Mouse (Mus musculus) intestine, postnatal 0 days (tissue): ENCODE measurements around the gene Med20. TPM values are rescaled to one million over a fixed set of nuclear protein-coding genes. Genes with fewer than 3 reads are reported as not detected.

Experiments
- ATAC-seq: fragments of 200-750 bp; cut with Nextera tagmentation; 2 replicates; pipeline ENCODE4 v1.8.0; 2017; ENCODE audit warnings: mild to moderate bottlenecking, moderate TSS enrichment, moderate library complexity
- H3K27ac ChIP-seq: fragments of 300-500 bp; sonication (generic); 2 replicates; pipeline ENCODE4 v1.5.1; 2014; ENCODE audit warnings: mild to moderate bottlenecking, low read depth, low read length, moderate library complexity
- H3K27me3 ChIP-seq: fragments of 300-500 bp; sonication (generic); replicated peaks from 2 replicates; pipeline ENCODE4 v1.6.1; 2014; ENCODE audit warnings: low read length, mixed read lengths; ENCODE audit not compliant: control insufficient read depth, insufficient read depth
- H3K36me3 ChIP-seq: fragments of 300-500 bp; sonication (generic); 2 replicates; pipeline ENCODE4 v1.6.1; 2014; ENCODE audit warnings: mild to moderate bottlenecking, moderate library complexity; ENCODE audit not compliant: control insufficient read depth, insufficient read depth
- H3K4me1 ChIP-seq: fragments of 300-500 bp; sonication (generic); replicated peaks from 2 replicates; pipeline ENCODE4 v1.6.1; 2014; ENCODE audit warnings: antibody characterized with exemption, low read length, mixed read lengths; ENCODE audit not compliant: control insufficient read depth, insufficient read depth
- H3K4me2 ChIP-seq: fragments of 300-500 bp; sonication (generic); replicated peaks from 2 replicates; pipeline ENCODE4 v1.6.1; 2014; ENCODE audit warnings: low read depth, mild to moderate bottlenecking, moderate library complexity
- H3K4me3 ChIP-seq: fragments of 300-500 bp; sonication (generic); 2 replicates; pipeline ENCODE4 v1.5.1; 2014; ENCODE audit warnings: low read depth, low read length
- H3K9ac ChIP-seq: fragments of 300-500 bp; sonication (generic); 2 replicates; pipeline ENCODE4 v1.6.1; 2014; ENCODE audit warnings: mild to moderate bottlenecking, low read depth, low read length
- H3K9me3 ChIP-seq: fragments of 300-500 bp; sonication (generic); 2 replicates; pipeline ENCODE4 v1.6.1; 2016; ENCODE audit warnings: mixed run types; ENCODE audit not compliant: control insufficient read depth
- CTCF ChIP-seq: sonication (generic); IDR thresholded peaks from 2 replicates; pipeline ENCODE4 v1.5.1; 2016; ENCODE audit warnings: low read depth, mild to moderate bottlenecking, control low read depth, antibody characterized with exemption, moderate library complexity
- WGBS: fragments of 180-500 bp; shearing (Covaris S2); extraction: QIAGEN DNeasy Blood & Tissue Kit; methylation state at CpG from one replicate; pipeline ENCODE4 v1.1.7; 2014; 5-methylcytosine and 5-hydroxymethylcytosine counted together
- polyA plus RNA-seq: library from polyadenylated mRNA; unstranded; fragments of >200 nt; fragmentation: Nextera tagmentation; extraction: Ambion mirVana; gene quantifications from 2 replicates; pipeline ENCODE4 v1.2.1, GENCODE M21; 2015

Med20 gene
- polyA plus RNA-seq, 1 experiment from 2014 or later, result 22.8 TPM

GRCm38 (mm10) chr17:47611661-47611982 is 240 bp downstream of the Med20 start:
- H3K4me3 ChIP-seq, result peak overlapping the region; percentile 68
- TF ChIP-seq CTCF, result no peak
- peaks cover 19% of the 10 kb centered on the region for H3K36me3 ChIP-seq
- no peak for ATAC-seq
- WGBS, result under 1% methylated on average over 13 of the region's 13 CpGs
- H3K27ac ChIP-seq, result no peak overlapping the region; the same call in 1 of the 2 replicates
- no peaks in the 10 kb centered on the region for H3K9me3 ChIP-seq
- H3K4me1 ChIP-seq, result peaks cover 6% of the 10 kb centered on the region; the same call in 1 of the 2 replicates
- H3K9ac ChIP-seq, result peak overlapping the region; percentile 71
- no peaks in the 10 kb centered on the region for H3K27me3 ChIP-seq
- H3K4me2 ChIP-seq, result peak overlapping the region; percentile 92

GRCm38 (mm10) chr17:47614018-47614417 is 2.6 kb downstream of the Med20 start:
- H3K27ac ChIP-seq, result no peak overlapping the region
- H3K9me3 ChIP-seq, result no peaks in the 10 kb centered on the region
- H3K4me3 ChIP-seq, result no peak overlapping the region
- TF ChIP-seq CTCF, result peak; percentile 80
- no peak for ATAC-seq
- H3K9ac ChIP-seq, result no peak overlapping the region
- WGBS, result 85% methylated on average over 1 of the region's 1 CpGs
- H3K36me3 ChIP-seq, result peaks cover 27% of the 10 kb centered on the region
- peaks cover 6% of the 10 kb centered on the region; the same call in 1 of the 2 replicates for H3K4me1 ChIP-seq
- no peaks in the 10 kb centered on the region for H3K27me3 ChIP-seq
- no peak overlapping the region; the same call in 1 of the 2 replicates for H3K4me2 ChIP-seq

- no peak overlapping the region for H3K27ac ChIP-seq
- no peaks in the 10 kb centered on the region for H3K9me3 ChIP-seq
- 95% methylated on average over 8 of the region's 8 CpGs for WGBS
- no peak for TF ChIP-seq CTCF
- no peak for ATAC-seq
- peaks cover 6% of the 10 kb centered on the region; the same call in 1 of the 2 replicates for H3K4me1 ChIP-seq
- H3K36me3 ChIP-seq, result peaks cover 43% of the 10 kb centered on the region
- no peak overlapping the region for H3K4me3 ChIP-seq
- H3K27me3 ChIP-seq, result no peaks in the 10 kb centered on the region
- no peak overlapping the region for H3K4me2 ChIP-seq
- H3K9ac ChIP-seq, result no peak overlapping the region
Measured at GRCm38 (mm10) chr17:47616119-47616518, 4.7 kb downstream of the Med20 start.

- no peak overlapping the region for H3K9ac ChIP-seq
- H3K9me3 ChIP-seq, result no peaks in the 10 kb centered on the region
- WGBS, result 96% methylated on average over 4 of the region's 4 CpGs
- no peak overlapping the region for H3K27ac ChIP-seq
- H3K27me3 ChIP-seq, result no peaks in the 10 kb centered on the region
- H3K4me1 ChIP-seq, result peaks cover 6% of the 10 kb centered on the region; the same call in 1 of the 2 replicates
- TF ChIP-seq CTCF, result no peak
- no peak for ATAC-seq
- no peak overlapping the region for H3K4me3 ChIP-seq
- peaks cover 48% of the 10 kb centered on the region for H3K36me3 ChIP-seq
- H3K4me2 ChIP-seq, result no peak overlapping the region
Measured at GRCm38 (mm10) chr17:47616652-47617051, 5.3 kb downstream of the Med20 start.

- H3K36me3 ChIP-seq, result peaks cover 58% of the 10 kb centered on the region
- WGBS, result 90% methylated on average over 9 of the region's 9 CpGs
- no peak overlapping the region for H3K4me2 ChIP-seq
- no peaks in the 10 kb centered on the region for H3K9me3 ChIP-seq
- no peak overlapping the region for H3K27ac ChIP-seq
- 0 out of 2 replicates have a peak, but pooled peaks cover under 1% of the 10 kb centered on the region for H3K4me1 ChIP-seq
- H3K27me3 ChIP-seq, result no peaks in the 10 kb centered on the region
- no peak for ATAC-seq
- no peak overlapping the region for H3K4me3 ChIP-seq
- H3K9ac ChIP-seq, result no peak overlapping the region
- no peak for TF ChIP-seq CTCF
Measured at GRCm38 (mm10) chr17:47617605-47618307, 6.4 kb downstream of the Med20 start.

- Histone ChIP-seq H3K9ac (no peak overlapping the region), H3K27ac (no peak overlapping the region), H3K4me3 (no peak overlapping the region), H3K9me3 (no peaks in the 10 kb centered on the region), H3K4me2 (no peak overlapping the region), H3K36me3 (peaks cover 68% of the 10 kb centered on the region), H3K4me1 (no peaks in the 10 kb centered on the region), H3K27me3 (no peaks in the 10 kb centered on the region)
- 85% methylated on average over 13 of the region's 13 CpGs for WGBS
- no peak for TF ChIP-seq CTCF
- no peak for ATAC-seq
Measured at GRCm38 (mm10) chr17:47618556-47619311, 7.4 kb downstream of the Med20 start.
